Mouse (Mus musculus) erythroid progenitor cell, adult 5-6 weeks (primary cell): ENCODE results near the gene Mcrs1. TPM values are rescaled to one million over a fixed set of nuclear protein-coding genes. Genes with fewer than 3 reads are reported as not detected.
"Not testable (repeated sequence)": the region's sequence is repeated elsewhere in the genome, so short reads cannot be mapped to it uniquely, and the experiment has no call there.

Experiments used
- ATAC-seq: replicated peaks from 2 replicates; pipeline ENCODE4 v1.8.0; 2016; ENCODE audit warnings: moderate number of reproducible peaks, mild to moderate bottlenecking, moderate TSS enrichment, inconsistent platforms; ENCODE audit not compliant: poor library complexity, low FRiP score, severe bottlenecking
- total RNA-seq, 2 experiments: library from RNA; stranded (forward) in 1 of 2; stranded (reverse) in 1 of 2; fragments of 150-400 nt in 1 of 2; fragments of 186-747, 209-891 nt in 1 of 2; gene quantifications; 2 replicates each; pipeline versions ENCODE4 v1.2.3 to v1.2.4; 2015 to 2017; ENCODE audit warnings: low replicate concordance in 2 of 2

Mcrs1 gene
- 18.4 and 26.4 TPM in 2 replicates for total RNA-seq (2015; ENCODE audit: low replicate concordance)
- 13.4 and 15.5 TPM in 2 replicates for total RNA-seq (2017; ENCODE audit: low replicate concordance)

- ATAC-seq = peak; percentile 89
Measured at GRCm38 (mm10) chr15:99251626-99252380, at the start of gene Mcrs1. Gene Mcrs1 (minus strand): TSS chr15:99251961.

GRCm38 (mm10) chr15:99296213-99296612 lies 44.5 kb upstream of the Mcrs1 start:
- no peak for ATAC-seq

- ATAC-seq = no peak
Measured at GRCm38 (mm10) chr15:99295484-99295981, 43.8 kb upstream of the Mcrs1 start, which contains the start of gene Fam186b. Gene Fam186b (minus strand): TSS chr15:99295888.

- peak; percentile 90 for ATAC-seq
Measured at GRCm38 (mm10) chr15:99294813-99295374, 43.1 kb upstream of the Mcrs1 start, which contains the start of gene Prpf40b. Gene Prpf40b (plus strand): TSS chr15:99295087.

- no peak for ATAC-seq
Measured at GRCm38 (mm10) chr15:99294287-99294686, 42.5 kb upstream of the Mcrs1 start.

- ATAC-seq = no peak
Measured at GRCm38 (mm10) chr15:99290586-99290985, 38.8 kb upstream of the Mcrs1 start.

DNA sequence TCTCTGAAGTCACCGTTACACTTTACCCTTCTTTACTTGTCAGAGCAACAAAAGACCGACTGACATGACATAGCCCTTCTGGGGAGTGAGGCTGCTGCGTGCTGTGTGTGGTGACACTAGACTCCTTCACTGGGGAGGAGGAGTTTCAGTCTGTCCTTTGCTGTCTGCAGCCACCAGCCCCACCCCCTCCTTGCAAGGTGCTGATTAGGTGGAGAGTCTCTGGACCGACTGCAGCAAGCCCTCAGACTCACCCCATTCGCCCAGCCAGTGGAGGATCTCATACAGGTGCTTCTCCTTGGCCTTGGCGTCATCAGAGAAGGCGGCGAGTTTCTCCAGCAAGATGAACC lies 33.4 kb upstream of the Mcrs1 start:
- ATAC-seq = no peak

DNA sequence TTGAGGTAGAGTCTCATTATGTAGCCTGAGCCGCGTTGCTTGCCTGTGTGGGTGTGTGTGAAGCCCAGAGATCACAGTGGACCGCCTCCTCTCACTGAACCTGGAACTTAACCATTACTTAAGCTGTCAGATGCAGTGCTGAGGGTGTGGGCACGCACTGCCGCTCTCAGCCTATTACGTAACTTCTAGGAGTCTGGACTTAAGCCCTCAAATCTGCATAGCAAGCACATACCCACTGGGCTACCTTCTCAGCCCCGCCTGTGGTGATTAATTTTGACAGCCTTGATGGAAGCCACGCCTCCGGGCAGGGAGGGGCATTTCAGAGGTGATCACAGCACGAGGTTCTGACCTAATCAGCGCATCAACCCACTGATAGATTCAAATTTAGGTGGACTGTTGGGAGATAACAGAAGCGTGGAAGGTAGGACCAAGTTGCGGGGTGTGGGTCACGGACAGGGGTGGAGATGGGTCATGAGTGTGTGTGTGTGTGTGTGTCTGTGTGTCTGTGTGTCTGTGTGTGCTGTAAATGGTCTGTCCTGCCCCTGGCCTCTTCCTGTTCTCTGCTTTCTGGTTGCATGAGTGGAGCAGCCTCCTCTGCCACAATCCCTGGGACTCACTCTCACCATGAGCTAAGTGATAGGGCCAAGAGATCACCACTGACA lies 32.9 kb upstream of the Mcrs1 start:
- ATAC-seq = no peak

- no peak for ATAC-seq
Measured at GRCm38 (mm10) chr15:99283456-99283855, 31.7 kb upstream of the Mcrs1 start.

GRCm38 (mm10) chr15:99278271-99278670 lies 26.5 kb upstream of the Mcrs1 start:
- ATAC-seq = no peak

GRCm38 (mm10) chr15:99276095-99276494 lies 24.3 kb upstream of the Mcrs1 start:
- ATAC-seq = no peak

DNA sequence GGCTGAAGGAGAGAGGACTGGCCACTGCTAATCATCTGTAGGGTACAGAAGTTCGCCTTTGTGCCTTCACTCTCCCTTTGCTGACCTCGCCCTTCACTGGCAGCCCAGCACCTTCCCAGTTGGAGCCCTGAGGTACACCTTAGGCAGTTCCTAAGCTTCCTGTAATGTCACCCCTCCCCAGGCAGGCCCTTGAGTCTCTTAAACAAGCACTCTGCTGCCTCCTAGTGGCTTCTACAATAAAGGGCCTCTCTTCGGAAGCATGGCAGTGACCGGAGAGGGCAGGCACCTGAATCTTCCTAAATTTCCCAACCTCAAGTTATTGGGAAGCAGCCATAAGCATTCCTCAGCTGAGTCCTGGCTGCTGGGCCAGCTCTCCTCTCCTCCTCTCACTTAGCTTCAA lies 13.9 kb upstream of the Mcrs1 start:
- ATAC-seq = peak; percentile 62

- no peak for ATAC-seq
Measured at GRCm38 (mm10) chr15:99264363-99264762, 12.6 kb upstream of the Mcrs1 start.

DNA sequence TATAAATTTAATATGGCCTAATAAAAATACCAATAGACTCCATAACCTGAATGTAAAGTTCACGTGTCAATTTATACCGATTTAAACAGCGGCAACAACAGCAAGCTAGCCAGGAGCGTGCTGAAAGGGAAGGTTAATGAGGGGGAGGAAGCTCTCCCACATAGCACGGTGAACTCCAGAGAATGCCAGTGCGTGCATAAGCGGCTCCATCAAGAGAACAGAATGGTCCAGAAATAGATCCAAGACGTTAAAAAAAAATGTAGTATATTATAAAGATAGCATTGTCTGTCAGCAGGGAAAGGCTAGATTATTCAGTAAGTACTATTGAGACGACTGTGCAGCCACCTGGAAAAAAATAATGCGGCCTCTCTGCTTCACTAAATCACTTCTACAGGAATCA lies 10.9 kb upstream of the Mcrs1 start:
- ATAC-seq = no peak

- 0 out of 2 replicates have a peak, but pooled peaks have one; percentile 36 for ATAC-seq
Measured at GRCm38 (mm10) chr15:99259730-99260252, 8.0 kb upstream of the Mcrs1 start.

DNA sequence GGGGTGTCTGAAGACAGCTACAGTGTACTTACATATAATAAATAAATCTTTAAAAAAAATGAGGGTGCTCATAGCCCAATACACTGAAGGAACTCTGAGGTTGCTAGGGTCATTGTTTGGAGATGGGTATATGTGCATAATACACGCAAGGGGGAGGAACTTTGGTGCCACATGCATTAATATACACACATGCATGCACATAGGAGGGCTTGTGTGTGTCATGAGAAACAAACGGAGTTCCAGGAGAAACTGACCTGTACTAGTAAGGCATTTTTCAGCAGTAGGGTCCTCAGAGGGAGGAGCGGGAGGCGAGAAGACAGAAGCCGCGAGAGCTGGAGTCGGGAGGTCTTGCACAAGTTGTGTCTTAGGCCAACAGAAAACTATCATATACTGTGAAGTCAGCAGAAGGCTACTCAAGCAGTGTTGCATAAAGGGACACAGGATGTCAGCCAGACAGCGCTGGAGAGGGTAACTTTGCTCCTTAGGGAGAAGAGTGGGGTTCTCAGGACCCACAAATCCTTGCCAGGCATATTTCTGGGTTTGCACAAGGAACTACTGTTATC lies 7.5 kb upstream of the Mcrs1 start:
- ATAC-seq = no peak

DNA sequence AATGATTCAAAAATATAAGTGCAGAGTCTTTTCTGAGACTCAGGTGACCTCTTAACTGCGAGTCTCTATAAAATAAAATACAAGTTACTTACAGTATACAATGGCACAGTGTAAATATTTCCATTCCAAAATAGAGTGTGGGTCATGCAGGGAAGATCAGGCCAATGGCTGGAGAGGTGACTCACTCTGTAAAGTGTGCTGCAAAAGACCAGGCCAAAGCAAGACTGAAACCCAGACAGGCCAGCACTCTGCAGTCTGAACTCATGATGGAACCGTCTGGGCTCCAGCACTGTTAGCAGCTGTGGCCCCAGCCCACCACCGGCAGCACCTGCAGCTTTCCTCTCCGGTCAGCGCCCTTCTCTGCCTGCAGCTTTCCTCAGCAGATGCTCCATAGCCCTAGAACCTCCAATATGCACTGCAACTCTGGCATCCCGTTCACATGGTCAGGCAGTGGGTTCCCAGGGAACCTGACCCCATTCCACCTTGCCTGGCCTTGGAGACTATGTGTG lies 3.5 kb upstream of the Mcrs1 start:
- no peak for ATAC-seq

GRCm38 (mm10) chr15:99254477-99255005 lies 2.8 kb upstream of the Mcrs1 start:
- ATAC-seq = no peak

DNA sequence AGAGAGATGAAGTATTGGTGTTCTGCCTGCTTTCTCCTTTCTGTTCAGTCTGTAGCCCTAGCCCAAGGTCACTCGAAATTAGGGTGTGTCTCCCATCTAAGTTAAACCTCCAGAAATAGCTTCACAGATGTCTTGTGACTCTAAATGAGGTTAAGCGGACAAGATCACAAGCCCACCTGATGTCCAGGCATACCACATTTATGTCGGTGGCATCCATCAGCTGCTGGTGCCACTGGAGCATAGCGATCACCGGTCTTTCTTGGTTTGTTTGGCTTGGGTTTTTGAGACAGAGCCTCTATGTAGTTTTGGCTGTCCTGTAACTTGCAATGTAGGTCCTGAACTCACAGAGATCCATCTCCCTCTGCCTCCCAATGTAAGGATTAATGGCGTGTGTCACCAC lies 2.0 kb upstream of the Mcrs1 start:
- ATAC-seq = no peak

- ATAC-seq = not testable (repeated sequence)
Measured at GRCm38 (mm10) chr15:99253175-99253479, 1.4 kb upstream of the Mcrs1 start.
